Comparison of ENCODE assay signal across 8 mouse cellular contexts in genomic region chr9:57997511-57998031, GRCm38 (mm10). TPM values are rescaled to one million over a fixed set of nuclear protein-coding genes. Genes with fewer than 3 reads are reported as not detected.
DNase-seq lines count a peak whose midpoint lies in the region; ATAC-seq lines count a peak whose summit lies in the region.

No protein-coding gene starts in this region.

- peak overlapping the region; percentile 53 for H3K4me2 ChIP-seq in limb, embryonic 13.5 days (replicated peaks)

- no peaks in the 10 kb centered on the region for H3K36me3 ChIP-seq in heart, embryonic 10.5 days
- no peaks in the 10 kb centered on the region for H3K36me3 ChIP-seq in limb, embryonic 13.5 days

- peak; percentile 58 for ATAC-seq in limb, embryonic 13.5 days (ENCODE audit: low FRiP score, low read depth)

- peak overlapping the region; percentile 16; the same call in 1 of the 2 replicates for H3K27ac ChIP-seq in heart, embryonic 10.5 days
- H3K27ac ChIP-seq in limb, embryonic 13.5 days: no peak overlapping the region

- peaks cover 50% of the 10 kb centered on the region for H3K27me3 ChIP-seq in heart, embryonic 10.5 days (ENCODE audit: insufficient read depth, poor library complexity, severe bottlenecking)
- H3K27me3 ChIP-seq in limb, embryonic 13.5 days: peaks cover 50% of the 10 kb centered on the region

- intact Hi-C loops in heart, postnatal 25 days (cut with DNase I): loop anchor here (1.0 to 5.0 kb wide), 4 partner anchors 62 to 339 kb away; no protein-coding TSS in a partner anchor

- no peaks in the 10 kb centered on the region for H3K9me3 ChIP-seq in heart, embryonic 10.5 days
- no peaks in the 10 kb centered on the region for H3K9me3 ChIP-seq in limb, embryonic 13.5 days

- 16% methylated on average over 13 of the region's 13 CpGs for WGBS in heart, embryonic 10.5 days
- WGBS in limb, embryonic 13.5 days: 18% methylated on average over 13 of the region's 13 CpGs

- H3K9ac ChIP-seq in limb, embryonic 13.5 days: no peak overlapping the region

- peaks cover 18% of the 10 kb centered on the region for H3K4me1 ChIP-seq in heart, embryonic 10.5 days
- H3K4me1 ChIP-seq in limb, embryonic 13.5 days: peaks cover 30% of the 10 kb centered on the region

- DNase-seq in heart, embryonic 10.5 days (ENCODE audit: low spot score): no peak
- DNase-seq in heart, postnatal 25 days (ENCODE audit: low spot score): no peak
- peak; percentile 87 to 91 for DNase-seq in thymus, adult 18-20 months
- no peak for DNase-seq in thymus, postnatal 36 days
- peak; percentile 71 for DNase-seq in testis, postnatal 10 days (ENCODE audit: low spot score)
- DNase-seq in ovary, postnatal 10 days (ENCODE audit: low spot score): no peak
- DNase-seq in kidney, postnatal 10 days: no peak

- H3K4me3 ChIP-seq in heart, embryonic 10.5 days: peak overlapping the region; percentile 52
- H3K4me3 ChIP-seq in limb, embryonic 13.5 days: peak overlapping the region; percentile 13; the same call in 1 of the 2 replicates

RNA-seq across cellular contexts. Expression of gene Cyp11a1, which starts 8.6 kb away (rescaled TPM):
- 0.10 TPM in 1 of 2 replicates, not detected in the other for polyA plus RNA-seq in heart, embryonic 10.5 days (2016; fragmentation: Nextera tagmentation; extraction: Ambion mirVana)
- total RNA-seq in heart, postnatal 25 days (2021): not detected
- 0.68 and 0.81 TPM in 2 replicates for polyA plus RNA-seq in limb, embryonic 13.5 days (2015; fragmentation: Nextera tagmentation; extraction: Ambion mirVana)

RNA-seq across cellular contexts. Expression of gene Sema7a, which starts 57.7 kb away (rescaled TPM):
- polyA plus RNA-seq in heart, embryonic 10.5 days (2016; fragmentation: Nextera tagmentation; extraction: Ambion mirVana): 0.16 TPM in 1 of 2 replicates, not detected in the other
- total RNA-seq in heart, postnatal 25 days (2021): 10 to 100 TPM; 18.8 to 28.5 TPM
- 0.27 and 0.97 TPM in 2 replicates for polyA plus RNA-seq in limb, embryonic 13.5 days (2015; fragmentation: Nextera tagmentation; extraction: Ambion mirVana)

Comparison
In these comparisons a context has a peak if more than half of its experiments do, and no peak if none do; other contexts are left out.
1. DNase-seq: peak in thymus, adult 18-20 months (2 of 2) and testis, postnatal 10 days (single experiment); none in heart, embryonic 10.5 days (single experiment), heart, postnatal 25 days (single experiment), thymus, postnatal 36 days (0 of 2), ovary, postnatal 10 days (single experiment) and kidney, postnatal 10 days (single experiment).